Mouse (Mus musculus) cerebellum, adult 11-12 months (tissue): Measurements from ENCODE around the gene Gsdma.
A peak's percentile ranks its signal among the peaks of the same experiment; 100 is the strongest.
"Not testable (repeated sequence)": the region's sequence is repeated elsewhere in the genome, so short reads cannot be mapped to it uniquely, and the experiment has no call there.

ENCODE experiments used
- DNase-seq: peaks from one replicate; pipeline ENCODE4 v3.0.0; 2022

The Gsdma gene

GRCm38 (mm10) chr11:98711046-98711434, 46.9 kb downstream of the Gsdma start:
- DNase-seq, result no peak

- DNase-seq, result not testable (repeated sequence)
These were observed 47.9 kb downstream of the Gsdma start for GRCm38 (mm10) chr11:98712009-98712408.

DNA sequence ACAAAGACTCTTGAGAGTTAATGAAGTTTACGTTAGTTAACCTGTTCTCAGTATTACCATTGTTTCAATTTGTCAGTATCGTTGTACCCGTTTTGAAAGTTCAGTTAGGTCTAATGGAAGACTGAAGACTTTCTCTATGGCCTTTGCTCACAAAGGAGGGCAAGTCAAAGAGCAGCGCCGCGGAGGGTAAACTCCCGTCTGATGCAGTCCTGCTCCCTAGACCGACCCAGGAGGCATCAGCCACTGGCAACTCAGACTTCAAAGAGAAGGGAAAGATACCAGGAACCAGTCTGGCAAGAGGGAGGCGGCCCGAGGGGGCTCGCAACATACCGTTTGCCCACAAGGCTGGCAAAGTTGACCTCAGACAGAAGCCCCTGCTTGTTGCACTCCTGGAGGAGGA, 49.6 kb downstream of the Gsdma start:
- DNase-seq, result no peak

DNA sequence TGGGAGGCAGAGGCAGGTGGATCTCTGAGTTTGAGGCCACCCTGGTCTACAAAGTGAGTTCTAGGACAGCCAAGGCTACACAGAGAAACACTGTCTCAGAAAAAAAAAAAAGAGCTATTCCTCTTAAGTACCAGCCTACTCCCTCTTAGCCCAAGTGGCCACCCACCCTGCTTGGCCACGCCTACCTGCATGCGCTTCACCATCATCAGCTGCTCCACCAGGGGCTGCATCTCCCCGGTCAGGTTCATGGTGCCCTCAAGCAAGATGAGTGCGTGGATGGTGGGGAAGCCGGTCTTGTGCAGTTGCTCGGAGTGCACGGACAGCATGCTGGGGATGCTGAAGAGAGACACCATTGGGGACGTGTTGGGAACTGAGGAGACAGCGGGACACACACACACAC, 51.8 kb downstream of the Gsdma start:
- no peak for DNase-seq

- DNase-seq, result peak; percentile 86
These were observed 53.8 kb downstream of the Gsdma start for GRCm38 (mm10) chr11:98717904-98718303.

- DNase-seq, result no peak
These were observed 56.6 kb downstream of the Gsdma start for GRCm38 (mm10) chr11:98720756-98721155.

DNA sequence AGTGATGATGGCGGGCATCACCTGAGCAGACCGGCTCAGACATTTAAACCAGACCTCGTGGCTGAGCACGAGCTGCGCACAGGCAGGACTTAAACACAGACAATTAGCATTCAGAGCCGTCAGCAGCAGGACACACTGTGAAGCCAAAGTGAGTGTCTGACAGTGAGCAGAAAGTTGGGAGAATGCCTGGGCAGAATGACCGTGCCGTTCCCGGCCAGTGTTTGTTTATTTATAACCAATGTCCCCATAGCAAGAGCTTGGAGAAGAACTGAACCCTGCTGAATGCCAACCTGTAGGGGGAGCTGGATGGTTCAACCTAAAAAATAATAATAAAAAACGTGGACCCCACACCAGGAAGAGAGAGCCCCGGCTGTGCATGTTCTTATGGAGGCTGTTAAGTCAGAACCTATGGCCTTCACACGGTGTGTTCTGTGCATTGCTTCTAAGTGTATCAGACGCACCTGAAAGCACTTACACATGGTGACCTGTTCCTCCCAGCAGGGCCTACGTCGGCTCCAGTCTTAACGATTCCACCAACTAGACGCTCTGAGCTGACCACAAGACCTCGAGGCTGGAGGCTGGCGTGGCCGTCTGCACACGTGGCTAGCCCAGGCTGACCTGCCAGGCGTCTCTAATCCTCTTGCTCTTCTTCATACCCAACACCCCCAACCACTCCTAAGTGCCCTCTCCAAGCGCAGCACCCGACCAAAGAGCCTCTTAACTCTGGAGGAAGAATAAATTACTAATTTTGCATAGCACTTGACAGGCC, 57.5 kb downstream of the Gsdma start:
- DNase-seq, result peak; percentile 81

GRCm38 (mm10) chr11:98723098-98723497, 58.9 kb downstream of the Gsdma start:
- no peak for DNase-seq

DNA sequence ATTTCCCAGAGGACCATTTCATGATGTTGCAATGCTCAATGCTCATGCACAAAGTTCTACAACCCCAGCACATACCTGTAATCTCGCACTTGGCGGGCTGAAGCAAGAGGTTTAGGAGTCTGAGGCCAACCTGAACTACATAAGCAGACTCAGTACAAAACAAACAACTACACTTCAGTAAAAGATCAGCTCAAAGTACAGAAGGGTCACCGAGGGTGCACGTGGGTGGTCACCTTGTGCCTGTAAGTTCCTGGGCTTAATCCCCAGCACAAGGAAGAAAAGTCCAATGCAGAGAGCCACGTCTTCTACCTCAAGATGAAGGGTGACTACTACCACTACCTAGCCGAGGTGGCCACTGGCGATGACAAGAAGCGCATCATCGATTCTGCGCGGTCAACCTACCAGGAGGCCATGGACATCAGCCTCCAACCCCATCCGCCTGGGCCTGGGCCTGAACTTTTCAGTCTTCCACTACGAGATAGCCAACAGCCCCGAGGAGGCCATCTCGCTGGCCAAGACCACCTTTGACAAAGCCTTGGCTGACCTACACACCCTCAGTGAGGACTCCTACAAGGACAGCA, 61.9 kb downstream of the Gsdma start:
- DNase-seq, result no peak
